Mouse (Mus musculus): ENCODE data around the gene Hist2h2ac. TPM values are rescaled to one million over a fixed set of nuclear protein-coding genes. Genes with fewer than 3 reads are reported as not detected.
A peak's percentile ranks its signal among the peaks of the same experiment; 100 is the strongest.

Hist2h2ac gene
- total and polyA plus RNA-seq, 2 experiments from 2014 or later: 1.7 to 554 TPM

DNA sequence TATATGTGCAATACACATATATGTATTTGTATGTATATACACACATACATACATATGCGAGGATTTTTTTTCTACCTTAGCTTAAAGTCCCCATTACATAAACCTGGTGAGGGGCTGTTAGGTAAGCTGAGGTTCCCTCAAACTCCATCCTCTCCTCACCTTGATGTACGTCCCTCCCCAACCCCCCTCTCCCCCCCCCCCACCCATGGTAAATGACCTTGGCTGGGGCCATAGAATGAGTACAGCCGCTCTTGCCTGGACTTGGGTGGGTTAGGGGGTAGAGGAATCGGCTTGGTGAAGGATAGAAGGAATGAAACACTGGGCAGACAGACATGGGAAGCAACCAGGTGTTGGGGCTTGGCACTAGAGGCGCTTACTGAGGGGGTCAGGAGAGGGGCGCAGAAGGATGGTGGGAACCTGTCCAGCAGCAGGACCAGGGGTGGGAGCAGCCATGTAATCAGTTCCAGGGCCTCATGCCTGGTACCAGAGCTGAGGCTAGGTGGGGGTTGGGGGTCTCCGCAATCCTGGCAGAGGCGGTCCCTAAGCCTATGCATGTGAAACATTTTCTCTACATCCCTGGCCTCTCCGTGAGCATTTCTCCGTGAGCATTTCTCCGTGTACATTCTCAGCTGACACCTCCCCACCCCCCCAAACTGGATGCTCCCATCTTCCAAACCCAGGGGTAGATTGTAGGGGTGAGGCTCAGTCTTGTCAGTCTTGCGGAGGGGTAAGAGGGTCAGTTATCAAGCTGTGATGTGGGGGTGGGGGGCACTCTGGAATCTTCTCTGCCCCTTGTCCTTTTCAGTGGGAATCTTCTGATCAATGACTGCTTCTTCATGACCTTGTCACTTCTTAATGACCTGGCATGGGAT is 38.9 kb downstream of the Hist2h2ac start:
- no peaks in the 10 kb centered on the region for H3K9me3 ChIP-seq (ENCODE audit: low read length)
- ATAC-seq (ENCODE audit: low FRiP score) (peak; percentile 35), DNase-seq (ENCODE audit: low spot score) (peak; percentile 38)
- H3K4me2 ChIP-seq (ENCODE audit: low read depth, low read length, poor library complexity, severe bottlenecking): peak overlapping the region; percentile 63
- H3K4me1 ChIP-seq (ENCODE audit: insufficient read depth, low read length): peaks cover 8% of the 10 kb centered on the region; the same call in 1 of the 2 replicates
- no peak for TF ChIP-seq CTCF (IDR thresholded peaks at IDR 0.05)
- 25% methylated on average over 12 of the region's 12 CpGs for WGBS
- H3K4me3 ChIP-seq (ENCODE audit: low read depth, low read length): peak overlapping the region; percentile 62
- peak overlapping the region; percentile 90 for H3K27ac ChIP-seq (ENCODE audit: low read depth, low read length)
- peak overlapping the region; percentile 85 for H3K9ac ChIP-seq (replicated peaks; ENCODE audit: low read length, poor library complexity, severe bottlenecking)
- H3K27me3 ChIP-seq (ENCODE audit: insufficient read depth, low read length): no peaks in the 10 kb centered on the region
- H3K36me3 ChIP-seq (ENCODE audit: insufficient read depth, low read length): peaks cover 11% of the 10 kb centered on the region; the same call in 1 of the 2 replicates

DNA sequence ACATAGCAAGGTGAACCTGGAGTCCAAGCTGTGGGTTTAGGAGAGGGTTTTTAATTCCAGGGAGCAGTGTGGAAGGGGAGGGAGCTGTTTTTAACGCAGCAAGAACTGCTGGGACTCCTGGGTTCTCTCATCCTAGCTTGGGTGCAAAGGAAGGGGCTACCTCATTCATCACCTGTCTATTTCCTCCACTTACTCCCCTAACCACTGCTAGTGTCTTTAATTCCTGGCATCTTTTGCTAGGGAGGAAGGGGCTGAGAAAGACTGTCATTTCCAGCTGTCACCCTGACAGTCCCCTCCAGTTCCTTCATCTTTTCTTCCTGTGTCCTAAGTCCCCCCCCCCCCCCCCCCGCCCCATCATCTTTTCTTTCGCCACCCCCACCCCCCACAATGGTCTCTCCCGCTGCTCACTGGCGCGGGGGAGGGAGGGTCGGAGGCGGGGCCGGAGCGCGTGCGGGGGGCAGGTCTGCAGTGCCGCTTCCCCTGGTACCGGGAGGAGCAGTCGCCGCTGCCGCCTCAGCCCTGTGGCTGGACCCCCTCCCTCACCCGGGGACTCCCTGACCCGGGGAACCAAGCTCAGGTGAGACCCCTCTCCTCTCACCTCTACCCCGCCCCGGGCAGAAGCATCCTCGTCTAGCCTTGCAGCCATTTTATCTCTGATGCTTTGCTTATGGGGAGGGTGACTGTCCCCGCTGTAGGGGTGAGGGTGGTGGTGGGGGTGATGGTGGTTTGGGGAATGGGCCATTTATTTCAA is 39.8 kb downstream of the Hist2h2ac start, which contains the start of gene Sv2a:
Gene Sv2a (plus strand): TSS at position 425 of the 751 bp plus-strand sequence.
- Histone ChIP-seq H3K4me2 (ENCODE audit: low read depth, low read length, poor library complexity, severe bottlenecking) (peak within 1 kb of the TSS; percentile 63), H3K36me3 (ENCODE audit: insufficient read depth, low read length) (0 out of 2 replicates have a peak, but pooled peaks cover 11% of the 10 kb centered on the region), H3K9ac (replicated peaks; ENCODE audit: low read length, poor library complexity, severe bottlenecking) (peak within 1 kb of the TSS; percentile 85), H3K27ac (ENCODE audit: low read depth, low read length) (peak within 1 kb of the TSS; percentile 90), H3K9me3 (ENCODE audit: low read length) (no peaks in the 10 kb centered on the region), H3K4me3 (ENCODE audit: low read depth, low read length) (peak within 1 kb of the TSS; percentile 62), H3K4me1 (ENCODE audit: insufficient read depth, low read length) (peaks cover 8% of the 10 kb centered on the region; the same call in 1 of the 2 replicates), H3K27me3 (ENCODE audit: insufficient read depth, low read length) (no peaks in the 10 kb centered on the region)
- no peak for TF ChIP-seq CTCF (IDR thresholded peaks at IDR 0.05)
- ATAC-seq (ENCODE audit: low FRiP score): peak; percentile 84
- DNase-seq (ENCODE audit: low spot score): peak; percentile 72
- under 1% methylated on average over 20 of the region's 23 CpGs for WGBS

DNA sequence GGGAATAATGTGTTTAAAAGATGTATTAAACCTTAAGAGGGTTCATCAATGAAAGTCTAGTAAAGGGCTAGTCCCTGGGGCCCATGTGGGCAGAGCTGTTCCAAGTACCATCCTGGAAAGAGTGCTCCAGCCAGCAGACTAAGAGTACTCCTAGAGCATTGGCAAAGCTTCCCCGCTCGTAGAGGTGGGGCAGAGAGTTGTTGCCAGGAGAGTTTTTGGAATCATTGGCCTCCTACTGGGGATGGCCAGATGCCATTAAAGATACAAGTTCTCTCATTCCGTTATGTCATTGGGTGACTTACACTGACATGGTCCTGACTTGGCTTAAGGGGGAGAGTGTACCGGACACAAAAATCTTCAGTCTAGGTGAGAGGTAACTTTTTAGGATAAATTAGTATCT is 41.1 kb downstream of the Hist2h2ac start:
- no peak for TF ChIP-seq CTCF (IDR thresholded peaks at IDR 0.05)
- H3K27me3 ChIP-seq (ENCODE audit: insufficient read depth, low read length): no peaks in the 10 kb centered on the region
- DNase-seq (ENCODE audit: low spot score): peak; percentile 61
- no peak overlapping the region for H3K4me2 ChIP-seq (ENCODE audit: low read depth, low read length, poor library complexity, severe bottlenecking)
- H3K4me3 ChIP-seq (ENCODE audit: low read depth, low read length): no peak overlapping the region
- no peaks in the 10 kb centered on the region for H3K9me3 ChIP-seq (ENCODE audit: low read length)
- WGBS: 62% methylated on average over 4 of the region's 4 CpGs
- peaks cover 5% of the 10 kb centered on the region; the same call in 1 of the 2 replicates for H3K36me3 ChIP-seq (ENCODE audit: insufficient read depth, low read length)
- no peak overlapping the region for H3K9ac ChIP-seq (replicated peaks; ENCODE audit: low read length, poor library complexity, severe bottlenecking)
- H3K27ac ChIP-seq (ENCODE audit: low read depth, low read length): no peak overlapping the region
- peaks cover 8% of the 10 kb centered on the region; the same call in 1 of the 2 replicates for H3K4me1 ChIP-seq (ENCODE audit: insufficient read depth, low read length)
- ATAC-seq (ENCODE audit: low FRiP score): no peak

DNA sequence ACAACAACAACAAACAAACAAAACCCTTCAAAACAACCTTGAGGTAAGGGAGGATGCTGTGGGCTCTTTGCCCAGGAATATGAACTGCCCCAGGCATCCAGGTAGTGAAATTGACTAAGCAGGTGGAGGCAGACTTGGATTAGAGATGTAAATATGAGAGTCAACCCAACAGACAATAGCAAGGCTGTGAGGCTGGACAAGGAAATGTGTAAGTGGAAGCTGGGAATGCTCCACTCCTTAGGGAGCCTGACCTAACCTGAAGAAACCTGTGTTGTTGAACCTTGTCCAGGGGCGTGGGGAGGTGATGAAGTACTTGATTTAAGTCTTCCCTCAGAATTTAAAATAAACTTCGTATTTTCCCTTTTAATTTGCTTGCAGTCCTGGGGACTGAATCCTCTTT is 41.8 kb downstream of the Hist2h2ac start:
- Histone ChIP-seq H3K36me3 (ENCODE audit: insufficient read depth, low read length) (peaks cover 4% of the 10 kb centered on the region; the same call in 1 of the 2 replicates), H3K4me1 (ENCODE audit: insufficient read depth, low read length) (peaks cover 8% of the 10 kb centered on the region; the same call in 1 of the 2 replicates), H3K4me3 (ENCODE audit: low read depth, low read length) (no peak overlapping the region), H3K27ac (ENCODE audit: low read depth, low read length) (no peak overlapping the region), H3K9me3 (ENCODE audit: low read length) (no peaks in the 10 kb centered on the region), H3K27me3 (ENCODE audit: insufficient read depth, low read length) (no peaks in the 10 kb centered on the region), H3K4me2 (ENCODE audit: low read depth, low read length, poor library complexity, severe bottlenecking) (no peak overlapping the region), H3K9ac (replicated peaks; ENCODE audit: low read length, poor library complexity, severe bottlenecking) (no peak overlapping the region)
- WGBS: 87% methylated on average over 2 of the region's 2 CpGs
- ATAC-seq (ENCODE audit: low FRiP score) (no peak), DNase-seq (ENCODE audit: low spot score) (no peak)
- TF ChIP-seq CTCF (IDR thresholded peaks at IDR 0.05): no peak

DNA sequence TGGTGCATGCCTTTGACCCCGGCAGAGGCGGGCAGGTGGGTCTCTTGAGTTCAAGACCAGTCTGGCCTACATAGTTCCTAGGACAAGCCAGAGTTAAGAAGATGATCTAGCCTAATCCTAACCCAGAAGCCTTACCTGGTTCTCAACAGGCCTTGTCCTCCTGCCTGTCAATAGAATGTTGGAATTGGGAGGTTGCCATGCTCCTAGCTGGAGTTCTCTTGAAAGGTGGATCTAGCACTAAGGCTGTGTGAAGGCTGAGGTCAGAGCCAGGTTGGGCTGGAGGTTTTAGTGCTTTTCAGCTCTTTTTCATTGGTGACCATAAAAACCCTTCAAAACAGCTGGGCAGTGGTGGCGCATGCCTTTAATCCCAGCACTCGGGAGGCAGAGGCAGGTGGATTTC is 42.3 kb downstream of the Hist2h2ac start:
- H3K9me3 ChIP-seq (ENCODE audit: low read length): no peaks in the 10 kb centered on the region
- 89% methylated on average over 4 of the region's 4 CpGs for WGBS
- H3K27ac ChIP-seq (ENCODE audit: low read depth, low read length): no peak overlapping the region
- DNase-seq (ENCODE audit: low spot score) (no peak), ATAC-seq (ENCODE audit: low FRiP score) (no peak)
- H3K36me3 ChIP-seq (ENCODE audit: insufficient read depth, low read length): peaks cover 4% of the 10 kb centered on the region; the same call in 1 of the 2 replicates
- H3K9ac ChIP-seq (replicated peaks; ENCODE audit: low read length, poor library complexity, severe bottlenecking): no peak overlapping the region
- peaks cover 7% of the 10 kb centered on the region; the same call in 1 of the 2 replicates for H3K4me1 ChIP-seq (ENCODE audit: insufficient read depth, low read length)
- no peak overlapping the region for H3K4me2 ChIP-seq (ENCODE audit: low read depth, low read length, poor library complexity, severe bottlenecking)
- TF ChIP-seq CTCF (IDR thresholded peaks at IDR 0.05): no peak
- H3K4me3 ChIP-seq (ENCODE audit: low read depth, low read length): no peak overlapping the region
- H3K27me3 ChIP-seq (ENCODE audit: insufficient read depth, low read length): no peaks in the 10 kb centered on the region

Measured in midbrain, postnatal 0 days (tissue).